Mouse (Mus musculus) small intestine, adult 2 months (tissue): ENCODE measurements around the gene Gpr119.

Experiments
- CTCF ChIP-seq: fragments of 200-500 bp; IDR thresholded peaks from 2 replicates; pipeline ENCODE4 v1.5.1; 2012; ENCODE audit warnings: low read depth, mild to moderate bottlenecking, control low read depth, inconsistent platforms, low read length, moderate library complexity, mixed read lengths; ENCODE audit not compliant: insufficient replicate concordance, insufficient read length; ENCODE audit errors: extremely low read depth
- POLR2A ChIP-seq: fragments of 200-500 bp; IDR thresholded peaks from 2 replicates; pipeline ENCODE4 v1.6.1; 2012; ENCODE audit warnings: low read depth, mild to moderate bottlenecking, control low read depth, inconsistent platforms, low read length, moderate library complexity

GRCm38 (mm10) chrX:48694864-48695371, 20.6 kb upstream of the Gpr119 start, which contains the start of gene Rbmx2:
- no peak for TF ChIP-seq CTCF
- TF ChIP-seq POLR2A: no peak
